Mouse (Mus musculus) erythroblast, embryonic 14.5 days (primary cell): ENCODE data around the gene Mios.

Source experiments
- GATA1 ChIP-seq: IDR thresholded peaks from 2 replicates; pipeline ENCODE4 v1.6.1; 2012; ENCODE audit warnings: low read length, inconsistent platforms, mixed read lengths
- TAL1 ChIP-seq: IDR thresholded peaks from 3 replicates; pipeline ENCODE4 v1.6.1; 2012; ENCODE audit warnings: low read length, inconsistent platforms, mixed read lengths

DNA sequence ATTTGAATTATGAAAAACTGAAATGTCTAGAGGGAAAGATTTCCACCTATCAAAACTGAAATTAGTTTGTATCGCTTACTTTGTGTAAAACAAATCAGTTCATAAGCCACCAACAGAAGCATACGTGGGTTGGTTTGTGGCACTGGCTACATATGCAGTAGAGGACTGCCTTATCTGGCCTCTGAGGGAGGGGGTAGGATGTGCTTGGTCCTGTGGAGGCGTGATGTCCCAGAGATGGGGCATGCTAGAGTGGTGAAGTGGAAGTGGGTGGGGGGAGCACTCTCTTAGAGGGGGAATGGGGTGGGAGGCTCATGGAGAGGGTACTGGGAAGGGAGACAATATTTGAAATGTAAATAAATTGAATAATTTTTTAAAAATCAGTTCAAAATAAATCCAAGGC lies 19.1 kb upstream of the Mios start:
- no peak for TF ChIP-seq GATA1
- TF ChIP-seq TAL1: no peak
